Mouse (Mus musculus): ENCODE data around the gene Nos1ap.

Nos1ap gene

GRCm38 (mm10) chr1:170588353-170588752, 1.3 kb downstream of the Nos1ap start:
- DNase-seq (ENCODE audit: low spot score) = no peak

GRCm38 (mm10) chr1:170586715-170587114, 2.9 kb downstream of the Nos1ap start:
- DNase-seq (ENCODE audit: low spot score) = no peak

- no peak for DNase-seq (ENCODE audit: low spot score)
Measured at GRCm38 (mm10) chr1:170583925-170584324, 5.7 kb downstream of the Nos1ap start.

- DNase-seq (ENCODE audit: low spot score) = no peak
Measured at GRCm38 (mm10) chr1:170582341-170582740, 7.3 kb downstream of the Nos1ap start.

- peak; percentile 24 for DNase-seq (ENCODE audit: low spot score)
Measured at GRCm38 (mm10) chr1:170580485-170581110, 9.1 kb downstream of the Nos1ap start.

GRCm38 (mm10) chr1:170579476-170579875, 10.2 kb downstream of the Nos1ap start:
- DNase-seq (ENCODE audit: low spot score) = no peak

- DNase-seq (ENCODE audit: low spot score) = no peak
Measured at GRCm38 (mm10) chr1:170579063-170579462, 10.6 kb downstream of the Nos1ap start.

GRCm38 (mm10) chr1:170576728-170577065, 13.0 kb downstream of the Nos1ap start:
- DNase-seq (ENCODE audit: low spot score) = no peak

- no peak for DNase-seq (ENCODE audit: low spot score)
Measured at GRCm38 (mm10) chr1:170576012-170576727, 13.5 kb downstream of the Nos1ap start.

GRCm38 (mm10) chr1:170573117-170573516, 16.5 kb downstream of the Nos1ap start:
- DNase-seq (ENCODE audit: low spot score) = no peak

GRCm38 (mm10) chr1:170566969-170567368, 22.7 kb downstream of the Nos1ap start:
- no peak for DNase-seq (ENCODE audit: low spot score)

- DNase-seq (ENCODE audit: low spot score) = no peak
Measured at GRCm38 (mm10) chr1:170566538-170566937, 23.1 kb downstream of the Nos1ap start.

- DNase-seq (ENCODE audit: low spot score) = no peak
Measured at GRCm38 (mm10) chr1:170564926-170565325, 24.7 kb downstream of the Nos1ap start.

- DNase-seq (ENCODE audit: low spot score) = no peak
Measured at GRCm38 (mm10) chr1:170562431-170562830, 27.2 kb downstream of the Nos1ap start.

GRCm38 (mm10) chr1:170560768-170561167, 28.9 kb downstream of the Nos1ap start:
- no peak for DNase-seq (ENCODE audit: low spot score)

GRCm38 (mm10) chr1:170557962-170558361, 31.7 kb downstream of the Nos1ap start:
- DNase-seq (ENCODE audit: low spot score) = no peak

- DNase-seq (ENCODE audit: low spot score) = no peak
Measured at GRCm38 (mm10) chr1:170556696-170557095, 33.0 kb downstream of the Nos1ap start.

GRCm38 (mm10) chr1:170554939-170555293, 34.7 kb downstream of the Nos1ap start:
- peak; percentile 81 for DNase-seq (ENCODE audit: low spot score)

- DNase-seq (ENCODE audit: low spot score) = no peak
Measured at GRCm38 (mm10) chr1:170554235-170554938, 35.3 kb downstream of the Nos1ap start.

GRCm38 (mm10) chr1:170550649-170551440, 38.8 kb downstream of the Nos1ap start:
- no peak for DNase-seq (ENCODE audit: low spot score)

GRCm38 (mm10) chr1:170549059-170549458, 40.6 kb downstream of the Nos1ap start:
- DNase-seq (ENCODE audit: low spot score) = peak; percentile 33

GRCm38 (mm10) chr1:170548192-170548795, 41.4 kb downstream of the Nos1ap start:
- DNase-seq (ENCODE audit: low spot score) = no peak
